Mouse (Mus musculus): Measurements from ENCODE around the gene Mkrn3. TPM values are rescaled to one million over a fixed set of nuclear protein-coding genes. Genes with fewer than 3 reads are reported as not detected.

Gene Mkrn3
- polyA plus RNA-seq (2014; fragmentation: Nextera tagmentation; extraction: Ambion mirVana) = 20.0 and 23.7 TPM in 2 replicates

- Histone ChIP-seq H3K36me3 (ENCODE audit: control insufficient read depth, insufficient read depth, low read length) (no peaks in the 10 kb centered on the region), H3K9me3 (replicated peaks; ENCODE audit: control insufficient read depth, low read length) (no peaks in the 10 kb centered on the region), H3K27ac (ENCODE audit: low read depth, low read length) (peak within 1 kb of the TSS; percentile 90), H3K27me3 (replicated peaks; ENCODE audit: control insufficient read depth, insufficient read depth, low read length) (no peaks in the 10 kb centered on the region), H3K4me2 (ENCODE audit: low read length) (peak within 1 kb of the TSS; percentile 63), H3K4me1 (ENCODE audit: control insufficient read depth, insufficient read depth, low read length) (no peaks in the 10 kb centered on the region), H3K9ac (ENCODE audit: low read length) (peak within 1 kb of the TSS; percentile 87), H3K4me3 (ENCODE audit: low read depth, low read length) (peak within 1 kb of the TSS; percentile 68)
- ATAC-seq (peak; percentile 93), DNase-seq (ENCODE audit: low spot score) (peak; percentile 96)
- 33% methylated on average over 49 of the region's 49 CpGs for WGBS
These were observed at the start of gene Mkrn3 for GRCm38 (mm10) chr7:62419493-62420360. Mkrn3 (minus strand) TSS chr7:62420139.

DNA sequence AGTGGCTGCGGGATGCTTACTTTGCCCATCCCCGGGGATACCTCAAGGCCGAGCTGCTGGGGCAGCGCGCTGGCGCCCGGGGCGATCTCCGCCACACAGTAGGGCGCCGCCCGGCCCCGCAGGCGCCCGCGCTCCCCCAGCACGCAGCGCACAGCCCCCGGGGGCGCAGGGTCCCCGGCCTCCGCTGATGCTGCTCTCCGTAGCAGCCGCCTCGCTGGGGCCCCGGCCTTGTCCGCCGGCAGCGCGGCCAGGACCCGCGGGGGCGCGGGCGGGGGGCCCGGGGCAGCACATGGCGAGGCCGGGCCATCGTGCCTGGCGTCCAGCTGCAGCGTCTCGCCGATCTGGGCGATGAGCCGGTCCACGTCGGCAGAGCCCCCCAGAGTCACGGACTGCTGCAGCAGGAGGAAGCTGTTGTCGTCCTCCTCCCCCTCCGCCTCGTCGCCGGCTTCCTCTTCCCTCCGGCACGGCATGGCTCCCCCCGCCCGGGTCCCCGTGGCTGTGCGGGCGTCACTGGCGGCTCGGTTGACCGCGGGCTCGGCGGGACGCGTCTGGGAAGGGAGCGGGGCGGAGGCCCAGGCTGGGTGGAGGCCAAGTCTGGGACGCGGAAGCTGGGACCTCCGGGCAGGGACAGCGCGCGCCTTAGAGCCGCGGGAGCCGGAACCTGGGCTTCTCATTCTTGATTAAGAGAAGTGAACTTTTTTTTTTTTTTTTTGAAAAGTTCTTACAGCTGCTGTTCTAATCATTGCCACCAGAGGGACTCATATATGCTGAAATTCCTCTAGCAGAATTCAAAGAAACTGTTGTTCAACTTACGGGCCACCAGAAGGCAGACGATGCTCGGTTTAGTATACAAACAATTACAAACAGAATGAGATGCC is 44.2 kb upstream of the Mkrn3 start, which contains the start of gene Peg12:
Gene Peg12 (minus strand): TSS at position 633 of the 878 bp plus-strand sequence.
- DNase-seq (ENCODE audit: low spot score) (peak; percentile 83), ATAC-seq (peak; percentile 76)
- Histone ChIP-seq H3K4me2 (ENCODE audit: low read length) (peak within 1 kb of the TSS; percentile 56), H3K4me1 (ENCODE audit: control insufficient read depth, insufficient read depth, low read length) (no peaks in the 10 kb centered on the region), H3K27me3 (replicated peaks; ENCODE audit: control insufficient read depth, insufficient read depth, low read length) (no peaks in the 10 kb centered on the region), H3K9ac (ENCODE audit: low read length) (peak within 1 kb of the TSS; percentile 80), H3K9me3 (replicated peaks; ENCODE audit: control insufficient read depth, low read length) (0 out of 2 replicates have a peak, but pooled peaks cover 5% of the 10 kb centered on the region), H3K27ac (ENCODE audit: low read depth, low read length) (peak within 1 kb of the TSS; percentile 87), H3K36me3 (ENCODE audit: control insufficient read depth, insufficient read depth, low read length) (no peaks in the 10 kb centered on the region), H3K4me3 (ENCODE audit: low read depth, low read length) (peak within 1 kb of the TSS; percentile 56)
- WGBS = 31% methylated on average over 70 of the region's 82 CpGs

DNA sequence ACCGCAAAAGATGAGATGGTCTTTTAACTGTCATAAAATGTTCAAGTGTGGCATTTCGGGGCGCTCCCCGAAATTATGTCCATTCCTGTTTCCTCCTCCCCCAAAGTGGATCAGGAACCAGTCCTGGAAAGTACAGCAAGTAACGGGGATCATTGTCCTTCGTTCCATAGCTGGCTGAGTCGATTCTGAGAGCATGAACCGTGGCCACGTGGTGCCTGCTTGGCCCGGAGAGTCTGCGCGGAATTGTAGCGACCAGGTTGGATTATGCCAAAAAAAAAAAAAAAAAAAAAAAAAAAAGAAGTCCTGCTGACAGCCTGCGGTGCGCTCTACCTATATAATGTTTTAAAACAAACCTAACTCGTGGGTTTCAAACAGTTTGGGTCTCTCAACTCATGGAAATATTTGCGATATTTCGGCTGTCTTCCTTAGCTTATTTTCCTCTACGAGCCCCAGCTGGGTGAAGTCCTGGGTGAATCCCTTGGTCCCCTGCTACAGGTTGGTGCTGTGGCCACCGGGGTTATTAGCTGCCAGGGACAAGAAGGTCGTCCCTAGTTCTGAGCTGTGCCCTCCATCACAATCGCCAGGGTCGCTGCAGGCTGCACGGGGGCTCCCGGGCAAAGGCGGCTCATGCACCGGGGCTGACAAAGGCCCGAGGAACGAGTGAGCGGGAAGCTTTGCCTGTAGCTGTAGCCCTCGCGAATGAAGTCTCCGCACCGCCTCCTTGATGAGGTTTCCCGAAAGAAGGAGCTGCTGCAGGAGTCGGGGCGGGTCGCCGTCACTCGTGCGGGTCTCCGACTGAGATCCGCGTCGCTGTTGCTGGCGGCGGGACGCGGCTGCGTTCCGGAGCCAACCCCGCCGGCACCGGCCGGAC is 43.3 kb upstream of the Mkrn3 start:
- H3K4me1 ChIP-seq (ENCODE audit: control insufficient read depth, insufficient read depth, low read length) = no peaks in the 10 kb centered on the region
- peak overlapping the region; percentile 87 for H3K27ac ChIP-seq (ENCODE audit: low read depth, low read length)
- peak overlapping the region; percentile 80 for H3K9ac ChIP-seq (ENCODE audit: low read length)
- 29% methylated on average over 55 of the region's 55 CpGs for WGBS
- no peaks in the 10 kb centered on the region for H3K27me3 ChIP-seq (replicated peaks; ENCODE audit: control insufficient read depth, insufficient read depth, low read length)
- ATAC-seq (peak; percentile 24), DNase-seq (ENCODE audit: low spot score) (peak; percentile 60)
- H3K36me3 ChIP-seq (ENCODE audit: control insufficient read depth, insufficient read depth, low read length) = no peaks in the 10 kb centered on the region
- 0 out of 2 replicates have a peak, but pooled peaks cover 5% of the 10 kb centered on the region for H3K9me3 ChIP-seq (replicated peaks; ENCODE audit: control insufficient read depth, low read length)
- peak overlapping the region; percentile 56 for H3K4me2 ChIP-seq (ENCODE audit: low read length)
- H3K4me3 ChIP-seq (ENCODE audit: low read depth, low read length) = peak overlapping the region; percentile 56

- ATAC-seq (peak; percentile 70), DNase-seq (ENCODE audit: low spot score) (peak; percentile 61)
- no peaks in the 10 kb centered on the region for H3K27me3 ChIP-seq (replicated peaks; ENCODE audit: control insufficient read depth, insufficient read depth, low read length)
- H3K4me2 ChIP-seq (ENCODE audit: low read length) = peak overlapping the region; percentile 56
- H3K36me3 ChIP-seq (ENCODE audit: control insufficient read depth, insufficient read depth, low read length) = no peaks in the 10 kb centered on the region
- H3K9ac ChIP-seq (ENCODE audit: low read length) = peak overlapping the region; percentile 56
- H3K4me1 ChIP-seq (ENCODE audit: control insufficient read depth, insufficient read depth, low read length) = no peaks in the 10 kb centered on the region
- 0 out of 2 replicates have a peak, but pooled peaks cover 5% of the 10 kb centered on the region for H3K9me3 ChIP-seq (replicated peaks; ENCODE audit: control insufficient read depth, low read length)
- peak overlapping the region; percentile 56 for H3K4me3 ChIP-seq (ENCODE audit: low read depth, low read length)
- peak overlapping the region; percentile 72 for H3K27ac ChIP-seq (ENCODE audit: low read depth, low read length)
- 28% methylated on average over 13 of the region's 13 CpGs for WGBS
These were observed 42.5 kb upstream of the Mkrn3 start for GRCm38 (mm10) chr7:62462229-62463006.

GRCm38 (mm10) chr7:62452353-62452752 is 32.4 kb upstream of the Mkrn3 start:
- WGBS = 32% methylated on average over 2 of the region's 2 CpGs
- ATAC-seq = no peak

GRCm38 (mm10) chr7:62445431-62446165 is 25.7 kb upstream of the Mkrn3 start:
- ATAC-seq = peak; percentile 37; the same call in 1 of the 2 replicates
- no peak overlapping the region for H3K27ac ChIP-seq (ENCODE audit: low read depth, low read length)

More at GRCm38 (mm10) chr7:62452353-62452752, 32.4 kb upstream of the Mkrn3 start:
- Histone ChIP-seq H3K4me1 (ENCODE audit: control insufficient read depth, insufficient read depth, low read length) (no peaks in the 10 kb centered on the region), H3K4me2 (ENCODE audit: low read length) (no peak overlapping the region), H3K27me3 (replicated peaks; ENCODE audit: control insufficient read depth, insufficient read depth, low read length) (no peaks in the 10 kb centered on the region), H3K9me3 (replicated peaks; ENCODE audit: control insufficient read depth, low read length) (0 out of 2 replicates have a peak, but pooled peaks cover 2% of the 10 kb centered on the region), H3K27ac (ENCODE audit: low read depth, low read length) (no peak overlapping the region), H3K36me3 (ENCODE audit: control insufficient read depth, insufficient read depth, low read length) (no peaks in the 10 kb centered on the region), H3K4me3 (ENCODE audit: low read depth, low read length) (no peak overlapping the region), H3K9ac (ENCODE audit: low read length) (no peak overlapping the region)
- peak; percentile 3 for DNase-seq (ENCODE audit: low spot score)

GRCm38 (mm10) chr7:62436394-62436793 is 16.5 kb upstream of the Mkrn3 start:
- peak; percentile 52; the same call in 1 of the 2 replicates for ATAC-seq
- Histone ChIP-seq H3K27me3 (replicated peaks; ENCODE audit: control insufficient read depth, insufficient read depth, low read length) (no peaks in the 10 kb centered on the region), H3K9me3 (replicated peaks; ENCODE audit: control insufficient read depth, low read length) (no peaks in the 10 kb centered on the region), H3K4me3 (ENCODE audit: low read depth, low read length) (no peak overlapping the region), H3K27ac (ENCODE audit: low read depth, low read length) (no peak overlapping the region), H3K36me3 (ENCODE audit: control insufficient read depth, insufficient read depth, low read length) (no peaks in the 10 kb centered on the region), H3K9ac (ENCODE audit: low read length) (no peak overlapping the region), H3K4me2 (ENCODE audit: low read length) (no peak overlapping the region), H3K4me1 (ENCODE audit: control insufficient read depth, insufficient read depth, low read length) (no peaks in the 10 kb centered on the region)
- WGBS = 50% methylated on average over 2 of the region's 2 CpGs
- DNase-seq (ENCODE audit: low spot score) = peak; percentile 58

More at GRCm38 (mm10) chr7:62445431-62446165, 25.7 kb upstream of the Mkrn3 start:
- no peak overlapping the region for H3K4me2 ChIP-seq (ENCODE audit: low read length)
- H3K36me3 ChIP-seq (ENCODE audit: control insufficient read depth, insufficient read depth, low read length) = no peaks in the 10 kb centered on the region
- no peaks in the 10 kb centered on the region for H3K4me1 ChIP-seq (ENCODE audit: control insufficient read depth, insufficient read depth, low read length)
- H3K9ac ChIP-seq (ENCODE audit: low read length) = no peak overlapping the region
- no peaks in the 10 kb centered on the region for H3K9me3 ChIP-seq (replicated peaks; ENCODE audit: control insufficient read depth, low read length)
- no peak overlapping the region for H3K4me3 ChIP-seq (ENCODE audit: low read depth, low read length)
- DNase-seq (ENCODE audit: low spot score) = no peak
- H3K27me3 ChIP-seq (replicated peaks; ENCODE audit: control insufficient read depth, insufficient read depth, low read length) = no peaks in the 10 kb centered on the region
